Mouse (Mus musculus): ENCODE results near the gene Zfyve21. TPM values are rescaled to one million over a fixed set of nuclear protein-coding genes. Genes with fewer than 3 reads are reported as not detected.

Zfyve21 gene
- polyA plus RNA-seq, 1 experiment from 2014 or later: 105 TPM

DNA sequence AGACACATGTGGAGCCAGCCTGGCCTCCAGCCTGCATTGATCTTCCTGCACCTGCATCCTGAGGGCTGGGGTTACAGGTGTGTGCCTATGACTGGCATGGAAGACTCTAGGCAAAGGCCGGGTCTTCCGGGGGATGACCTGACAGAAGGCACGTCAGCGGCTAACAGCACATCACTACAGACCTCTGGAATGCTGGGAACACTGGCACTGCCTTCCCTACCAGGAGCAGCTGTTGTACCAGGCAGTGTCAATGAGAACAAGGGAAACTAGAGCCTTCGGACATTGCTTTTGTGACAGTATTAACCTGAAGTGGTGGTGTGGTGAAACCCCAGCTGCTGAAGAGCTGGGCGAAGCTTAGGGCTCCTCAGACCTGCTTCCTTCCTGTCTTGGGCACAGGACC is 5.2 kb upstream of the Zfyve21 start:
- no peak overlapping the region for H3K27ac ChIP-seq
- WGBS: 93% methylated on average over 6 of the region's 6 CpGs

DNA sequence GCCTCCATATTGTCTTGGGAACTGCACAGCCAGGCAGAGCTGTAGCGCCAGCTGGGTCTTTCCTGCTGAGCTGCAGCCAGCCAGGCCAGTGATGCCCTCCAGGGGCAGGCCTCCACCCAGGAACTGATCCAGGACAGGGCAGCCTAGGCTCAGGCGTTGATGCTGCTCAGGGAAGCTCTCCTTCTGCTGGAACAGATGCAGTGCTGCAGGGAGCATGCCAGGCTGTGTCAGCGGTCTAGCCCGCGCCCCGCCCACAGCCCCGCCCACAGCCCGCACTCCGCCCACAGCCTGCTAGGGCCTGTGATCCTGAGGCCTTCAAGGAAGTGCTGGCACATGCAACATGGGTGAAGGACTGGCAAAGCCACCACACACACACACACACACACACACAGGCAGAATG is 4.2 kb upstream of the Zfyve21 start:
- no peaks in the 10 kb centered on the region for H3K27me3 ChIP-seq
- WGBS: 3% methylated on average over 9 of the region's 9 CpGs
- peak overlapping the region; percentile 48 for H3K27ac ChIP-seq
- H3K9me3 ChIP-seq: no peaks in the 10 kb centered on the region
- peak overlapping the region; percentile 33 for H3K4me2 ChIP-seq
- peak; percentile 39 for ATAC-seq (ENCODE audit: insufficient number of reproducible peaks, insufficient read depth, low FRiP score, low TSS enrichment, low read depth)
- peaks cover 29% of the 10 kb centered on the region for H3K4me1 ChIP-seq
- H3K36me3 ChIP-seq: peaks cover 45% of the 10 kb centered on the region
- H3K4me3 ChIP-seq: no peak overlapping the region
- peak overlapping the region; percentile 61 for H3K9ac ChIP-seq

More for the DNA sequence above, 5.2 kb upstream of the Zfyve21 start:
- Histone ChIP-seq H3K4me3 (no peak overlapping the region), H3K9me3 (no peaks in the 10 kb centered on the region), H3K36me3 (peaks cover 54% of the 10 kb centered on the region), H3K27me3 (no peaks in the 10 kb centered on the region), H3K9ac (0 out of 2 replicates have a peak overlapping the region, but pooled peaks have one; percentile 61), H3K4me1 (peaks cover 27% of the 10 kb centered on the region), H3K4me2 (no peak overlapping the region)
- no peak for ATAC-seq (ENCODE audit: insufficient number of reproducible peaks, insufficient read depth, low FRiP score, low TSS enrichment, low read depth)

DNA sequence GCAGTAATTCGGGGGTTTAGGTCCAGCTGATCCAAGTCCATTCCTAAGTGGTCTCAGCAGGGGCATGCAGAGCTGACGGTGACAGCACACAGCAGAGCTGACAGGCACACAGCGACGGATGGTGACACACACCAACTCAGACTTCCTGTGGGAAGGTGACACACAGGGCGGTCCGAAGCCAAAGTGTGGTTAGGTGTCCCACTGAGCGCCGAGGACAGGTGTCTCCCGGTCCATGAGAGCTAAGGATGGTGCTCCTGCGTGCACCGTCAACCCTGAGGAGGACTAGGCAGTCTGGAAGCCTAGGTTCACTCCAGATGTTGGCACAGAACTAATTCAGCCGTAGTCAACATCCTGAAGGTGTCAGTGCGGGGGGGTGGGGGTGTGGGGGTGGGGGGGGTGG is 1.9 kb upstream of the Zfyve21 start:
- no peaks in the 10 kb centered on the region for H3K27me3 ChIP-seq
- WGBS: 86% methylated on average over 13 of the region's 13 CpGs
- no peak overlapping the region for H3K27ac ChIP-seq
- peaks cover 52% of the 10 kb centered on the region for H3K4me1 ChIP-seq
- no peak for ATAC-seq (ENCODE audit: insufficient number of reproducible peaks, insufficient read depth, low FRiP score, low TSS enrichment, low read depth)
- H3K4me2 ChIP-seq: no peak overlapping the region
- no peak overlapping the region for H3K9ac ChIP-seq
- no peaks in the 10 kb centered on the region for H3K9me3 ChIP-seq
- peaks cover 24% of the 10 kb centered on the region for H3K36me3 ChIP-seq
- no peak overlapping the region for H3K4me3 ChIP-seq

DNA sequence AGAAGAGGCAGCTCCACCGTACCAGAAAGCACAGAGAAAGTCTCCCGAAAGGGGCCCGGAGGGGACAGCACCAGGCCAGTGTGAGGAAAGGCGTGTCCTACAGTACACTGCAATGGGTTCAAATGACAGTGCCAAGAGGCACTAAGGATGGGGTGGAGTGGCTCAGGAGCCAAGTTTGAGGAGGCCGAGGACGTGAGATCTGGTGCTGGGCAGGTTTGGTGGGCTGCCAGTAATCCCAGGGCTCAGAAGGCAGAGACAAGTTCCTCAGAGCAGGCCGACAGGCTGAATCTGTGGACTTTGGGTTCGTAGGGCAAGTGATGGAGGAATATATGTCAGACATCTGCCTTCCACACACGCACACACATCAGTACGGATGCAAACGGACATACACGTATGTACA is 1.4 kb upstream of the Zfyve21 start:
- peaks cover 18% of the 10 kb centered on the region for H3K36me3 ChIP-seq
- H3K27me3 ChIP-seq: no peaks in the 10 kb centered on the region
- H3K27ac ChIP-seq: no peak overlapping the region
- H3K9me3 ChIP-seq: no peaks in the 10 kb centered on the region
- H3K4me1 ChIP-seq: peaks cover 53% of the 10 kb centered on the region
- 64% methylated on average over 12 of the region's 12 CpGs for WGBS
- H3K4me2 ChIP-seq: peak overlapping the region; percentile 80
- peak overlapping the region; percentile 79 for H3K9ac ChIP-seq
- no peak for ATAC-seq (ENCODE audit: insufficient number of reproducible peaks, insufficient read depth, low FRiP score, low TSS enrichment, low read depth)
- peak overlapping the region; percentile 90 for H3K4me3 ChIP-seq

DNA sequence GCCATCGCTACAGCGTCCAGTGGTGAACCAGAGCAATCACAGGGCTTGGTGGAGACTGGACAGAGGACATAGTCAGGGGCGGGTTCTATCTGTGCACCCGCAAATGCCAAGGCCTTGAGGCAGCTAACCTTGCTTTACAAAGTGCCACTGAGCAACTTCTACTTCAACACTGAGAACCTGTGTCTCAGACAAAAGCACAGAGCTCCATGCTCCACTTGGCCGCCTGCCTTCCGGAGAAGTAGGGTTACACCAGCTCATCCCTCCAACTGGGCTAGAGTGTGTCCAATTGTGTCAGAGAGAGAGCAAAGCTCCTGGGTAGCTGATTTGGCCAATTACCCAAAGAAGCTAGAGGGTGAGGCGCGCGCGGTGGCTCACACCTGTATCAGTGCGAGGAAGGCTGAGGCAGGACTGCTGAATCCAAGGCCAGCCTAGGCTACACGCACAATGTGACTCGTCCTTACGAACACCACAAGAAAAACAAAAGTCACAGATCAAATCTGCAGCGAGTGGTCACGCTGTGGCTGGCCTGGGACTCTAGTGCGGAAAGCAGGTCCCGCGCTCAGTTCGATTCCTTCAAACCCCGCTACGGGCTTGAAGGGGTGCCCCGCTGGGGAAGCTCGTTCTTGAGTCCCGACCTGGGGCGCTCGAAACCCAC is 732 bp upstream of the Zfyve21 start:
- no peaks in the 10 kb centered on the region for H3K9me3 ChIP-seq
- ATAC-seq (ENCODE audit: insufficient number of reproducible peaks, insufficient read depth, low FRiP score, low TSS enrichment, low read depth): no peak
- 3% methylated on average over 27 of the region's 27 CpGs for WGBS
- H3K4me2 ChIP-seq: peak overlapping the region; percentile 80
- peak overlapping the region; percentile 90 for H3K4me3 ChIP-seq
- H3K36me3 ChIP-seq: peaks cover 14% of the 10 kb centered on the region
- H3K27me3 ChIP-seq: no peaks in the 10 kb centered on the region
- peak overlapping the region; percentile 44; the same call in 1 of the 2 replicates for H3K27ac ChIP-seq
- peaks cover 53% of the 10 kb centered on the region for H3K4me1 ChIP-seq
- H3K9ac ChIP-seq: peak overlapping the region; percentile 79

DNA sequence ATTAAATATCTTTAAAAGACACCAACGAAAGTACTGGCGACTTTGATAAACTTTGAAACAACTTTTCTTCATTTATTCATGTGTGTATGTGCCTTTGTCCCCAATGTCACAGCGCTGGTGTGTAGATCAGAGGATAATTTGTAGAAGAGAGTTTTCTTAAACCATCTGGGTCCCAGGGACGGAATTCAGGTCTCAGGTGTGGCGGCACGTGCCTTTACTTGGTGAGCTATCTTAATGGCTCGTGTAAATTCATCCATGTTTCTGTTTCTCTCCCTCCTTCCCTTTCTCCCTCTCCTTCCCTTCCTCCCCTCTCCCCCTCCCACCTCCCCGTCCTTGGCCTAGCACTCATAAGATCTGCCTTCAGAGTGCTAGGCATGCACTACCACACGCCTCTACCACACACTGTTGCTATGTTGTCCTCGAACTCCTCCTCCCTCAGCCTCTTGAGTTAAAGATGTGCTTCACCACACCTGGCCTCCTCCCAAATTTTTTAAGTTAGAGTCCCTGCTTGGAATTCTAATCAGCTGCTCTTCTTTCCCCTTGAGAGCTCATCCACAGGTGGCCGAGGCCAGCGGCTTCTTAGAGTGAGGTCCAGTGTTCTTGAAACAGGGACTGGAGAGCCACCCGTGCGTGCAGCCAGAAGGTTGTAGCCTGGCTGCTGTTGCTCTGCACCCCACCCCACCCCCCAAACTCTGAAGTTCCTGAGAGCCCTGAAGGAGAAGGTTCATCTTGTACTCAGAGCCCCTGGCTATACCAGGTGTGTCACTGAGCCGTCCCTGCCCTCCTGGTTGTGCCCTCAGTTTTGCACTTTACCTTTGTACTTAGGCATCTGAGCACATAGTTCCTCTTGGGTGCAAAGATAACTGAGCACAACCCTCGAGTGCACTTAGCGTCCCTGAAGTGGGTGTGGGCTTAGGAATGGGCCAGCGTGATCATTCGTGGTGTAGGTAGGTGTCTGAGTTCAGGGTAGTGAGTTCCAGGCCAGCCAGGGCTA is 1.1 kb downstream of the Zfyve21 start:
- WGBS: 25% methylated on average over 19 of the region's 19 CpGs
- Histone ChIP-seq H3K4me3 (peak overlapping the region; percentile 90), H3K9me3 (no peaks in the 10 kb centered on the region), H3K9ac (peak overlapping the region; percentile 89), H3K4me1 (peaks cover 50% of the 10 kb centered on the region), H3K27ac (no peak overlapping the region; the same call in 1 of the 2 replicates), H3K36me3 (0 out of 2 replicates have a peak, but pooled peaks cover 7% of the 10 kb centered on the region), H3K27me3 (no peaks in the 10 kb centered on the region), H3K4me2 (peak overlapping the region; percentile 76)
- ATAC-seq (ENCODE audit: insufficient number of reproducible peaks, insufficient read depth, low FRiP score, low TSS enrichment, low read depth): no peak

DNA sequence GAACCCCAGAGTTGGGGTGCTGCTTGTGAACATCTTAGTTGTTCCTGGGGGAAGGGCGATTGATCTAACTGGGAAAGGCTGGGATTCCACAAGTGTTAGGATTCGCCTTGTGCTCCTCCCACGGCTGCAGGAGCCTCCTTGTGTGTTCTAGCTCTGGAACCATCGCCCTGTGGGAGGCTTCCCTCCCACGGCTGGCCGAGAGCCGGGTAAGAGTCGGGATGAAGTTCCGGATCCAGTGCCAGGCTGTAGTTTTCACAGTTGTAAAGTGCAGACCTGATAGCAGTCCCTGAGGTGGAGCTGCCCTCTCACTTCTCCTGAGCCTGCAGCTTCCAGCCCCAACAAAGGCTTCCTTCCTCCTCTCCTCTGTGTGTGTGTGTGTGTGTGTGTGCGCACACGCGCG is 2.6 kb downstream of the Zfyve21 start:
- ATAC-seq (ENCODE audit: insufficient number of reproducible peaks, insufficient read depth, low FRiP score, low TSS enrichment, low read depth): no peak
- peaks cover 11% of the 10 kb centered on the region; the same call in 1 of the 2 replicates for H3K36me3 ChIP-seq
- 0 out of 2 replicates have a peak overlapping the region, but pooled peaks have one; percentile 3 for H3K4me3 ChIP-seq
- H3K9ac ChIP-seq: peak overlapping the region; percentile 52
- H3K27me3 ChIP-seq: no peaks in the 10 kb centered on the region
- H3K4me2 ChIP-seq: peak overlapping the region; percentile 76
- 59% methylated on average over 13 of the region's 13 CpGs for WGBS
- no peaks in the 10 kb centered on the region for H3K9me3 ChIP-seq
- 0 out of 2 replicates have a peak overlapping the region, but pooled peaks have one; percentile 8 for H3K27ac ChIP-seq
- peaks cover 55% of the 10 kb centered on the region for H3K4me1 ChIP-seq

DNA sequence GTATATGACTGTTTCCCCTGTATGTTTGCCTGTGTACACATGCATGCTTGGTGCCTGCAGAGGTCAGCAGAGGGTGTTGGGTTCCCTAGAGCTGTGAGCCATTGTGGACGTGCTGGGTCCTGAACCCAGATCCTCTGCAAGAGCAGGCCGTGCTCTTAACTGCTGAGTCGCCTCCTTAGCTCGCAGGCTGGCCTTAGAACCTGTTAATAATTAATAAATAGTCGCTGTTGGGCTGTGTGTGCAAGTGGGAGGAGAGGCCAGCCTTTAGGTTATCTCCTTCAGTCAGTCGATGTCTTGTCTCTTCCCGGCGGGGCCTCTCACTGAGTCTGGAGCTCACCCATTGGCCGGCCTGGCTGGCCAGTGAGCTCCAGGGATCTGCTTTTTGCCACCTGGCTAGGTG is 3.0 kb downstream of the Zfyve21 start:
- Histone ChIP-seq H3K9ac (0 out of 2 replicates have a peak overlapping the region, but pooled peaks have one; percentile 52), H3K27ac (no peak overlapping the region), H3K4me1 (peaks cover 58% of the 10 kb centered on the region), H3K4me3 (no peak overlapping the region), H3K4me2 (no peak overlapping the region; the same call in 1 of the 2 replicates), H3K36me3 (peaks cover 13% of the 10 kb centered on the region; the same call in 1 of the 2 replicates), H3K9me3 (no peaks in the 10 kb centered on the region), H3K27me3 (no peaks in the 10 kb centered on the region)
- WGBS: 80% methylated on average over 9 of the region's 9 CpGs
- no peak for ATAC-seq (ENCODE audit: insufficient number of reproducible peaks, insufficient read depth, low FRiP score, low TSS enrichment, low read depth)

DNA sequence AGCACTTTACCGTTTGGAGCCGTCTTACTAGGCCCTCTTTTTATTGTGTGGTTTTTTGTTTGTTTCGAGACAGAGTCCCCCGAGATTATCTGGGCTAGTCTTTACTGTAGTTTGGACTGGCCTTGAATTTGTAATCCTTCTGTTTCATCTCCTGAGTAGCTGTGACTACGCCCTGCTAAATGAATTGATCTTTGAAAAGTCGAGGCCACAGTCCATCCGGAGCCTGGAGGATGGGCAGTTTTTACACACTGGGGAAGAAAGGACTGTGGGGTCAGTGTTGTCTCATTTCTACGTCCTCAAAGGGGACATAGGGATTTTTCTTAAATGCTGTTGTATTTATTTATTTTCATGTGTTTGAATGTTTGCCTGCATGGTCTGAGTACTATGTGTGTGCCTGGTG is 4.0 kb downstream of the Zfyve21 start:
- peaks cover 13% of the 10 kb centered on the region; the same call in 1 of the 2 replicates for H3K36me3 ChIP-seq
- no peaks in the 10 kb centered on the region for H3K27me3 ChIP-seq
- H3K9ac ChIP-seq: no peak overlapping the region
- H3K9me3 ChIP-seq: no peaks in the 10 kb centered on the region
- no peak overlapping the region for H3K27ac ChIP-seq
- 90% methylated on average over 8 of the region's 8 CpGs for whole genome bisulfite sequencing
- H3K4me1 ChIP-seq: peaks cover 56% of the 10 kb centered on the region
- H3K4me3 ChIP-seq: no peak overlapping the region
- ATAC-seq (ENCODE audit: insufficient number of reproducible peaks, insufficient read depth, low FRiP score, low TSS enrichment, low read depth): no peak
- no peak overlapping the region for H3K4me2 ChIP-seq

DNA sequence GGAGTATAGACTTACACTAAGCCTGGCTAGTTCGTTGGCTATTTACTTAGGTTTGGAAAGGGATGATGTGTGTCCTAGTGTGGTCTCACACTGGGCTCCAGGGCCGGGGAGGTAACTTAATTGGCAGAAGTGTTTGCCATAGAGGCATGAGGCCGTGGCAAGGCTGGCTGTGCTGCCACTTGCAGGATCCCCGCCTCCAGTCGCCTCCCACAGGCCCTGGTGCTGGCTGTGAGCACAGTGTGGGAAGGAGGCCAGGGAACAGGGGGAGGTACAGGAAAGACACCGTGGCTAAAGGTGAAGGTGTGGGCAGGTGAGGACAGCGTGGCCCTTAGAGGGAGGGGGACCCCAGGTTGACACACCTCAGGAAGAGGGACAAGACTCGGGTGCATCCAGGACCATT is 6.0 kb downstream of the Zfyve21 start:
- ATAC-seq (ENCODE audit: insufficient number of reproducible peaks, insufficient read depth, low FRiP score, low TSS enrichment, low read depth): no peak
- no peak overlapping the region for H3K9ac ChIP-seq
- H3K9me3 ChIP-seq: no peaks in the 10 kb centered on the region
- H3K4me1 ChIP-seq: peaks cover 49% of the 10 kb centered on the region
- no peak overlapping the region for H3K4me3 ChIP-seq
- H3K27me3 ChIP-seq: no peaks in the 10 kb centered on the region
- no peak overlapping the region for H3K27ac ChIP-seq
- H3K36me3 ChIP-seq: peaks cover 31% of the 10 kb centered on the region
- no peak overlapping the region for H3K4me2 ChIP-seq
- 81% methylated on average over 8 of the region's 8 CpGs for whole genome bisulfite sequencing

DNA sequence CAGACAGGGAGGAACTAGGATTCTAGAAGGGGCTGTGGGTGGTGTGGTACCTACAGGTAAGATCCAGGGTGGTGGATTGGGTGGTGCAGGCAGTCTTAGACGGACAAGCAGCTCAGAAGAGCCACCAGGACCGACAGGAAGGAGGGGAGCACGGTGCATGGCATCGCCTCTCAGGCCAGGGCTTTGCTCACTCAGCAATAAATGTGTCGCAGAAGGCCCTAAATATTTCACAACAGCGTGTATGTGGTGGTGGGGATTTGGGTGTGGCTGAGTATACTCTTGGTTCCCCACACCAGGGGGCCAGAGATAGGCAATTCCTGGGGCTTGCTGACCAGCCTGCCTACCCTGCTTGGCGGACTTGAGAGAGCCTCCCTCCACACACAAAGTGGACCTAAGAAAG is 6.7 kb downstream of the Zfyve21 start:
- ATAC-seq (ENCODE audit: insufficient number of reproducible peaks, insufficient read depth, low FRiP score, low TSS enrichment, low read depth): no peak
- Histone ChIP-seq H3K36me3 (peaks cover 39% of the 10 kb centered on the region), H3K9ac (no peak overlapping the region), H3K4me1 (peaks cover 42% of the 10 kb centered on the region), H3K27ac (no peak overlapping the region), H3K4me2 (no peak overlapping the region), H3K27me3 (no peaks in the 10 kb centered on the region), H3K9me3 (no peaks in the 10 kb centered on the region), H3K4me3 (no peak overlapping the region)
- WGBS: 84% methylated on average over 7 of the region's 7 CpGs
